Mouse (Mus musculus): ENCODE data around the gene Cylc1. TPM values are rescaled to one million over a fixed set of nuclear protein-coding genes. Genes with fewer than 3 reads are reported as not detected.

The Cylc1 gene
- not detected in 2 replicates for polyA plus RNA-seq (2014; fragmentation: Nextera tagmentation; extraction: Ambion mirVana)

- no peak within 1 kb of the TSS for H3K27ac ChIP-seq (ENCODE audit: low read depth, low read length)
- no peak for ATAC-seq (ENCODE audit: low FRiP score, low TSS enrichment)
Measured at GRCm38 (mm10) chrX:111110118-111110517, at the start of gene Cylc1. Gene Cylc1, plus strand, starts transcription at chrX:111110418.

GRCm38 (mm10) chrX:111078680-111079079, 31.5 kb upstream of the Cylc1 start:
- Histone ChIP-seq H3K4me2 (replicated peaks; ENCODE audit: low read depth, low read length) (no peak overlapping the region), H3K9me3 (ENCODE audit: control insufficient read depth, low read length) (no peaks in the 10 kb centered on the region), H3K4me1 (ENCODE audit: control insufficient read depth, insufficient read depth, low read length) (no peaks in the 10 kb centered on the region), H3K27me3 (ENCODE audit: control insufficient read depth, insufficient read depth, low read length) (no peaks in the 10 kb centered on the region), H3K4me3 (ENCODE audit: low read length) (no peak overlapping the region), H3K36me3 (ENCODE audit: control insufficient read depth, insufficient read depth, low read length) (no peaks in the 10 kb centered on the region), H3K9ac (ENCODE audit: low read depth, low read length) (no peak overlapping the region), H3K27ac (ENCODE audit: low read depth, low read length) (no peak overlapping the region)
- ATAC-seq (ENCODE audit: low FRiP score, low TSS enrichment) = no peak
- WGBS = 83% methylated on average over 8 of the region's 8 CpGs

More at GRCm38 (mm10) chrX:111110118-111110517, at the start of gene Cylc1:
- Histone ChIP-seq H3K4me3 (ENCODE audit: low read length) (no peak within 1 kb of the TSS), H3K27me3 (ENCODE audit: control insufficient read depth, insufficient read depth, low read length) (no peaks in the 10 kb centered on the region), H3K9ac (ENCODE audit: low read depth, low read length) (no peak within 1 kb of the TSS), H3K4me2 (replicated peaks; ENCODE audit: low read depth, low read length) (no peak within 1 kb of the TSS), H3K36me3 (ENCODE audit: control insufficient read depth, insufficient read depth, low read length) (no peaks in the 10 kb centered on the region), H3K4me1 (ENCODE audit: control insufficient read depth, insufficient read depth, low read length) (no peaks in the 10 kb centered on the region), H3K9me3 (ENCODE audit: control insufficient read depth, low read length) (no peaks in the 10 kb centered on the region)

- no peak for ATAC-seq (ENCODE audit: low FRiP score, low TSS enrichment)
- H3K4me2 ChIP-seq (replicated peaks; ENCODE audit: low read depth, low read length) = no peak within 1 kb of the TSS
- H3K9ac ChIP-seq (ENCODE audit: low read depth, low read length) = no peak within 1 kb of the TSS
- no peaks in the 10 kb centered on the region for H3K4me1 ChIP-seq (ENCODE audit: control insufficient read depth, insufficient read depth, low read length)
- H3K36me3 ChIP-seq (ENCODE audit: control insufficient read depth, insufficient read depth, low read length) = no peaks in the 10 kb centered on the region
- 90% methylated on average over 3 of the region's 3 CpGs for WGBS
- H3K27me3 ChIP-seq (ENCODE audit: control insufficient read depth, insufficient read depth, low read length) = no peaks in the 10 kb centered on the region
- no peaks in the 10 kb centered on the region for H3K9me3 ChIP-seq (ENCODE audit: control insufficient read depth, low read length)
- H3K4me3 ChIP-seq (ENCODE audit: low read length) = no peak within 1 kb of the TSS
- no peak within 1 kb of the TSS for H3K27ac ChIP-seq (ENCODE audit: low read depth, low read length)
Measured at GRCm38 (mm10) chrX:111168040-111168439, 57.8 kb downstream of the Cylc1 start, which contains the start of gene Gm10112. Gene Gm10112, plus strand, starts transcription at chrX:111168340.

Other genes starting within 250 kb of the Cylc1 start
- not detected in 2 replicates for gene Gm10112, start 57.9 kb downstream of the Cylc1 start, polyA plus RNA-seq (2014; fragmentation: Nextera tagmentation; extraction: Ambion mirVana)

Measured in kidney, embryonic 14.5 days (tissue).